Mouse (Mus musculus) embryonic facial prominence, embryonic 13.5 days (tissue): ENCODE data around the gene Ushbp1. TPM values are rescaled to one million over a fixed set of nuclear protein-coding genes. Genes with fewer than 3 reads are reported as not detected.
A peak's percentile ranks its signal among the peaks of the same experiment; 100 is the strongest.

Experiments used
- ATAC-seq: fragments of 200-750 bp; cut with Nextera tagmentation; 2 replicates; pipeline ENCODE4 v1.8.0; 2017; ENCODE audit warnings: low read depth; ENCODE audit not compliant: insufficient number of reproducible peaks, insufficient read depth, low FRiP score, low TSS enrichment
- H3K27ac ChIP-seq: fragments of 300-500 bp; sonication (generic); 2 replicates; pipeline ENCODE4 v1.5.1; 2015; ENCODE audit warnings: moderate library complexity, mild to moderate bottlenecking, inconsistent platforms
- H3K27me3 ChIP-seq: fragments of 300-500 bp; sonication (generic); 2 replicates; pipeline ENCODE4 v1.6.1; 2015; ENCODE audit warnings: mild to moderate bottlenecking, inconsistent platforms
- H3K36me3 ChIP-seq: fragments of 300-500 bp; sonication (generic); 2 replicates; pipeline ENCODE4 v1.6.1; 2015; ENCODE audit warnings: mild to moderate bottlenecking, inconsistent platforms
- H3K4me1 ChIP-seq: fragments of 300-500 bp; sonication (generic); 2 replicates; pipeline ENCODE4 v1.6.1; 2015; ENCODE audit warnings: inconsistent platforms
- H3K4me2 ChIP-seq: fragments of 300-500 bp; sonication (generic); 2 replicates; pipeline ENCODE4 v1.6.1; 2015; ENCODE audit warnings: moderate library complexity, mild to moderate bottlenecking, inconsistent platforms
- H3K4me3 ChIP-seq: fragments of 300-500 bp; sonication (generic); 2 replicates; pipeline ENCODE4 v1.5.1; 2015; ENCODE audit warnings: mild to moderate bottlenecking, inconsistent platforms
- H3K9ac ChIP-seq: fragments of 300-500 bp; sonication (generic); 2 replicates; pipeline ENCODE4 v1.6.1; 2015; ENCODE audit warnings: mild to moderate bottlenecking, inconsistent platforms
- H3K9me3 ChIP-seq: fragments of 300-500 bp; sonication (generic); 2 replicates; pipeline ENCODE4 v1.6.1; 2016; ENCODE audit warnings: inconsistent platforms
- WGBS: fragments of 180-500 bp; shearing (Covaris S2); methylation state at CpG from one replicate; pipeline ENCODE4 v1.1.7; 2015; ENCODE audit warnings: mixed read lengths; 5-methylcytosine and 5-hydroxymethylcytosine counted together
- polyA plus RNA-seq: library from polyadenylated mRNA; unstranded; fragments of >200 nt; fragmentation: Nextera tagmentation; extraction: Ambion mirVana; gene quantifications from 2 replicates; pipeline ENCODE4 v1.2.1, GENCODE M21; 2015

Ushbp1 gene
- polyA plus RNA-seq, 1 experiment from 2014 or later = 7.4 TPM

- Histone ChIP-seq H3K4me2 (peak overlapping the region; percentile 96), H3K27ac (no peak overlapping the region), H3K36me3 (peaks cover 47% of the 10 kb centered on the region), H3K9me3 (no peaks in the 10 kb centered on the region), H3K27me3 (no peaks in the 10 kb centered on the region), H3K9ac (no peak overlapping the region), H3K4me1 (peaks cover 22% of the 10 kb centered on the region), H3K4me3 (no peak overlapping the region; the same call in 1 of the 2 replicates)
- 89% methylated on average over 9 of the region's 9 CpGs for WGBS
- ATAC-seq = no peak
These were observed 9.3 kb upstream of the Ushbp1 start for GRCm38 (mm10) chr8:71404951-71405351.

GRCm38 (mm10) chr8:71404011-71404410, 8.4 kb upstream of the Ushbp1 start:
- peaks cover 22% of the 10 kb centered on the region for H3K4me1 ChIP-seq
- H3K27me3 ChIP-seq = no peaks in the 10 kb centered on the region
- no peak for ATAC-seq
- no peak overlapping the region for H3K9ac ChIP-seq
- no peaks in the 10 kb centered on the region for H3K9me3 ChIP-seq
- WGBS = 91% methylated on average over 8 of the region's 8 CpGs
- no peak overlapping the region for H3K4me3 ChIP-seq
- H3K4me2 ChIP-seq = no peak overlapping the region
- H3K27ac ChIP-seq = no peak overlapping the region
- H3K36me3 ChIP-seq = peaks cover 46% of the 10 kb centered on the region

GRCm38 (mm10) chr8:71403107-71403885, 7.7 kb upstream of the Ushbp1 start:
- Histone ChIP-seq H3K36me3 (peaks cover 46% of the 10 kb centered on the region), H3K27me3 (no peaks in the 10 kb centered on the region), H3K9ac (no peak overlapping the region), H3K4me3 (no peak overlapping the region), H3K4me2 (no peak overlapping the region), H3K27ac (no peak overlapping the region), H3K9me3 (no peaks in the 10 kb centered on the region), H3K4me1 (peaks cover 22% of the 10 kb centered on the region)
- ATAC-seq = no peak
- 80% methylated on average over 6 of the region's 6 CpGs for WGBS

GRCm38 (mm10) chr8:71402446-71402964, 6.9 kb upstream of the Ushbp1 start:
- H3K4me2 ChIP-seq = no peak overlapping the region
- no peaks in the 10 kb centered on the region for H3K9me3 ChIP-seq
- no peaks in the 10 kb centered on the region for H3K27me3 ChIP-seq
- 82% methylated on average over 9 of the region's 9 CpGs for WGBS
- peaks cover 25% of the 10 kb centered on the region for H3K4me1 ChIP-seq
- no peak overlapping the region for H3K4me3 ChIP-seq
- H3K9ac ChIP-seq = no peak overlapping the region
- no peak for ATAC-seq
- peaks cover 40% of the 10 kb centered on the region for H3K36me3 ChIP-seq
- no peak overlapping the region for H3K27ac ChIP-seq

GRCm38 (mm10) chr8:71401454-71401853, 5.9 kb upstream of the Ushbp1 start:
- Histone ChIP-seq H3K27ac (no peak overlapping the region), H3K9ac (no peak overlapping the region), H3K4me2 (no peak overlapping the region), H3K27me3 (no peaks in the 10 kb centered on the region), H3K36me3 (peaks cover 36% of the 10 kb centered on the region), H3K4me1 (peaks cover 19% of the 10 kb centered on the region), H3K4me3 (no peak overlapping the region), H3K9me3 (no peaks in the 10 kb centered on the region)
- ATAC-seq = no peak

- H3K4me1 ChIP-seq = peaks cover 13% of the 10 kb centered on the region
- WGBS = 89% methylated on average over 2 of the region's 2 CpGs
- ATAC-seq = no peak
These were observed 5.2 kb upstream of the Ushbp1 start for GRCm38 (mm10) chr8:71400826-71401225.

GRCm38 (mm10) chr8:71397701-71398100, 2.1 kb upstream of the Ushbp1 start:
- no peak for ATAC-seq

More at GRCm38 (mm10) chr8:71400826-71401225, 5.2 kb upstream of the Ushbp1 start:
- Histone ChIP-seq H3K4me2 (no peak overlapping the region), H3K27me3 (no peaks in the 10 kb centered on the region), H3K9ac (no peak overlapping the region), H3K27ac (no peak overlapping the region), H3K4me3 (no peak overlapping the region), H3K36me3 (peaks cover 36% of the 10 kb centered on the region), H3K9me3 (no peaks in the 10 kb centered on the region)

GRCm38 (mm10) chr8:71396639-71397305, 1.2 kb upstream of the Ushbp1 start, which contains the start of gene Babam1:
Babam1 (plus strand) TSS chr8:71396861.
- Histone ChIP-seq H3K36me3 (peaks cover 25% of the 10 kb centered on the region), H3K9ac (peak within 1 kb of the TSS; percentile 84), H3K27ac (peak within 1 kb of the TSS; percentile 66), H3K4me3 (peak within 1 kb of the TSS; percentile 81), H3K4me1 (peaks cover 8% of the 10 kb centered on the region), H3K9me3 (no peaks in the 10 kb centered on the region), H3K27me3 (no peaks in the 10 kb centered on the region), H3K4me2 (peak within 1 kb of the TSS; percentile 92)
- ATAC-seq = peak; percentile 93
- WGBS = 1% methylated on average over 34 of the region's 34 CpGs

More at GRCm38 (mm10) chr8:71397701-71398100, 2.1 kb upstream of the Ushbp1 start:
- Histone ChIP-seq H3K36me3 (peaks cover 25% of the 10 kb centered on the region), H3K4me1 (peaks cover 8% of the 10 kb centered on the region), H3K27me3 (no peaks in the 10 kb centered on the region), H3K27ac (no peak overlapping the region), H3K9ac (peak overlapping the region; percentile 84), H3K4me3 (peak overlapping the region; percentile 81), H3K4me2 (peak overlapping the region; percentile 92), H3K9me3 (no peaks in the 10 kb centered on the region)
- 88% methylated on average over 12 of the region's 12 CpGs for WGBS

- H3K4me2 ChIP-seq = 0 out of 2 replicates have a peak overlapping the region, but pooled peaks have one; percentile 11
- no peaks in the 10 kb centered on the region for H3K27me3 ChIP-seq
- H3K9me3 ChIP-seq = no peaks in the 10 kb centered on the region
- peaks cover 8% of the 10 kb centered on the region for H3K4me1 ChIP-seq
- no peak overlapping the region for H3K9ac ChIP-seq
- no peak overlapping the region for H3K4me3 ChIP-seq
- no peak overlapping the region for H3K27ac ChIP-seq
- H3K36me3 ChIP-seq = peaks cover 18% of the 10 kb centered on the region
- 82% methylated on average over 10 of the region's 10 CpGs for WGBS
- no peak for ATAC-seq
These were observed 531 bp downstream of the Ushbp1 start for GRCm38 (mm10) chr8:71395071-71395470.

- ATAC-seq = no peak
- H3K4me1 ChIP-seq = peaks cover 8% of the 10 kb centered on the region
- H3K9ac ChIP-seq = 0 out of 2 replicates have a peak overlapping the region, but pooled peaks have one; percentile 11
- peaks cover 13% of the 10 kb centered on the region for H3K36me3 ChIP-seq
- H3K27me3 ChIP-seq = no peaks in the 10 kb centered on the region
- no peak overlapping the region for H3K27ac ChIP-seq
- peak overlapping the region; percentile 11 for H3K4me2 ChIP-seq
- no peaks in the 10 kb centered on the region for H3K9me3 ChIP-seq
- 84% methylated on average over 7 of the region's 7 CpGs for WGBS
- peak overlapping the region; percentile 6; the same call in 1 of the 2 replicates for H3K4me3 ChIP-seq
These were observed 1.1 kb downstream of the Ushbp1 start for GRCm38 (mm10) chr8:71394481-71394880.

- Histone ChIP-seq H3K36me3 (no peaks in the 10 kb centered on the region), H3K9ac (no peak overlapping the region), H3K9me3 (no peaks in the 10 kb centered on the region), H3K4me2 (peak overlapping the region; percentile 35), H3K27ac (no peak overlapping the region), H3K4me1 (peaks cover 7% of the 10 kb centered on the region), H3K27me3 (no peaks in the 10 kb centered on the region), H3K4me3 (0 out of 2 replicates have a peak overlapping the region, but pooled peaks have one; percentile 11)
- no peak for ATAC-seq
- 5% methylated on average over 3 of the region's 3 CpGs for WGBS
These were observed 2.7 kb downstream of the Ushbp1 start for GRCm38 (mm10) chr8:71392871-71393270.
